Mouse (Mus musculus) embryonic facial prominence, embryonic 11.5 days (tissue): ENCODE measurements around the gene Suco. TPM values are rescaled to one million over a fixed set of nuclear protein-coding genes. Genes with fewer than 3 reads are reported as not detected.
A peak's percentile ranks its signal among the peaks of the same experiment; 100 is the strongest.

Experiments used
- ATAC-seq: fragments of 200-750 bp; cut with Nextera tagmentation; replicated peaks from 2 replicates; pipeline ENCODE4 v1.8.0; 2017; ENCODE audit warnings: low read depth; ENCODE audit not compliant: insufficient number of reproducible peaks, low FRiP score, low TSS enrichment
- DNase-seq: peaks from one replicate; pipeline ENCODE4 v3.0.0-alpha.2; 2015; ENCODE audit warnings: low spot score
- H3K27ac ChIP-seq: fragments of 300-500 bp; sonication (generic); replicated peaks from 2 replicates; pipeline ENCODE4 v1.5.1; 2014; ENCODE audit warnings: mild to moderate bottlenecking, low read depth, low read length, control low read depth
- H3K27me3 ChIP-seq: fragments of 300-500 bp; sonication (generic); 2 replicates; pipeline ENCODE4 v1.6.1; 2014; ENCODE audit warnings: mild to moderate bottlenecking, low read length, moderate library complexity, mixed read lengths; ENCODE audit not compliant: control insufficient read depth, insufficient read depth
- H3K36me3 ChIP-seq: fragments of 300-500 bp; sonication (generic); replicated peaks from 2 replicates; pipeline ENCODE4 v1.6.1; 2014; ENCODE audit warnings: low read depth, mild to moderate bottlenecking, low read length, moderate library complexity, mixed read lengths; ENCODE audit not compliant: control insufficient read depth, insufficient read depth
- H3K4me1 ChIP-seq: fragments of 300-500 bp; sonication (generic); 2 replicates; pipeline ENCODE4 v1.6.1; 2014; ENCODE audit warnings: low read length, mixed read lengths; ENCODE audit not compliant: control insufficient read depth, insufficient read depth
- H3K4me2 ChIP-seq: fragments of 300-500 bp; sonication (generic); 2 replicates; pipeline ENCODE4 v1.6.1; 2014; ENCODE audit warnings: low read depth, mild to moderate bottlenecking, control low read depth, low read length, moderate library complexity
- H3K4me3 ChIP-seq: fragments of 300-500 bp; sonication (generic); 2 replicates; pipeline ENCODE4 v1.5.1; 2014; ENCODE audit warnings: low read depth, low read length, control low read depth
- H3K9ac ChIP-seq: fragments of 300-500 bp; sonication (generic); replicated peaks from 2 replicates; pipeline ENCODE4 v1.6.1; 2014; ENCODE audit warnings: mild to moderate bottlenecking, control low read depth, low read length
- H3K9me3 ChIP-seq: fragments of 300-500 bp; sonication (generic); replicated peaks from 2 replicates; pipeline ENCODE4 v1.6.1; 2016; ENCODE audit warnings: mild to moderate bottlenecking, low read length, inconsistent platforms, mixed read lengths; ENCODE audit not compliant: control insufficient read depth
- WGBS: fragments of 180-500 bp; shearing (Covaris S2); extraction: QIAGEN DNeasy Blood & Tissue Kit; methylation state at CpG from one replicate; pipeline ENCODE4 v1.1.7; 2014; 5-methylcytosine and 5-hydroxymethylcytosine counted together
- polyA plus RNA-seq: library from polyadenylated mRNA; unstranded; fragments of >200 nt; fragmentation: Nextera tagmentation; extraction: Ambion mirVana; gene quantifications from 2 replicates; pipeline ENCODE4 v1.2.1, GENCODE M21; 2014

Suco gene
- polyA plus RNA-seq, result 30.3 and 30.5 TPM in 2 replicates

DNA sequence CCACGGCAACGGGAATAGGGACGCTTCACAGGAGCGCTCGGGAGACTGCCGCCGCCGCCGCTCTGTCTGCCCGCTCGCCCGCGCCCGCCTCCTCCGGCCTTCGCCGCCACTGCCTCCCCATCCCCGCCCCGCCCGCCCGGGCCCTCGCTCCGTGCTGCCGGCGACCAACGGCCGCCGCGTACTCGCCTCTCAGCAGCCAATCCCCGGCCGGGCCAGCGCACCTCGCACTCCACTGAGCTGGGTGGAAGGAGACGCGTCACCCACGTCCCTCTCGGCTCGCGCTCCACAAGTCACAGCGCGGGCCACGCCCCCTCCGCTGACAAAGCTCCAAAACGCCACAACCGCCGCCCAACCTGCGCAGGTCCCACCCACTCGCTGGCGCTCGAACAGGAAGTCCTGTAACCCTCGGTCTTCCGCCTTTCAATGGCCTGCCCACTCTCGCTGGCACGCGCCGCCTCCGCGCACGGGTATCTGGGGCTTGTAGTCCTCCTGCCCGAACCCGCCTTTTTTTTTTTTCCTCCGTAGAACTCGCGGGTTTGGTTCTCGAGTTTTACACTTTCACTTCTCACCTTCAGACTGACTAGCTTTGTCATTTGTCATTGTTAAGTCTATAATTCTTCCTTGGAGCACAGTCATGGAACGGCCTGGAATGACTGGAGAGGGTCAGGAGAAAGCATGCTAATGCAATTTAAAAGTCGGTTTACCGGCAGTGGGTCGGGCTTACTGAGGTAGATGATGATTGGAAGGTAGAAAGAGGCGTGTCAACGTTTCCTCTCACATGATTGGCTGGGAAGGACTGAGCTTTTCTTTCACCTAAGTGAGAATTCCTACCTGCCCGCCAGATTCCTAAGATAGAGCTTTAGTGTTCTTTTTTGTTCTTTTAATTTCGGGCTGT, at the start of gene Suco:
TSS of gene Suco (minus strand) at position 130 of the 895 bp plus-strand sequence.
- Histone ChIP-seq H3K27me3 (no peaks in the 10 kb centered on the region), H3K9me3 (no peaks in the 10 kb centered on the region), H3K4me3 (peak within 1 kb of the TSS; percentile 85), H3K4me1 (no peaks in the 10 kb centered on the region), H3K4me2 (peak within 1 kb of the TSS; percentile 65), H3K36me3 (no peaks in the 10 kb centered on the region), H3K9ac (peak within 1 kb of the TSS; percentile 94), H3K27ac (peak within 1 kb of the TSS; percentile 96)
- under 1% methylated on average over 71 of the region's 74 CpGs for WGBS
- ATAC-seq (peak; percentile 99), DNase-seq (peak; percentile 100)

DNA sequence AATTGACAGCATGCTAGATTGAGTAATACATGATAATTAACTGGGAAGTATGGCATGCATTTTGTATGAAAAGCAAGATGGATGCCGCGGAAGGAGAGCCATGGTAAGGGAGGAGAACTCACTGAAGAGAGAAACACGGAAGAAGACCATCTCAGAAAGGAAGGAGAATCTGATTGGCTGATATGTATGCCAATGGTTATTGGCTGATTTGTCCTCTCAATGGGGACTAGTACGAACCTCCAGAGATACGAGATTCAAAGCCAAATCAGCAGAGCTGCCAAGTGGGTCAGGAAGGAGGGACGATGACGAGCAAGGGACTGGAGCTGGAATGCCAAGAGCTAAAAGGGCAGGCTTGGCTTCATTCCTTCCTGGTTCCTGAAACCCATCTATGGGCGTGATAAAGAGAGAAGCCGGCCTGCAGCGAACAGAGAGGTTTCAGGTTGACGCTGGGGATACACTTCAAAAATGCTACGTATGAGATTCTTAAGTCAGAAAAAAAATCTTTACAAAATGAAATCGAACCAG, 48.9 kb upstream of the Suco start:
- Histone ChIP-seq H3K27ac (no peak overlapping the region), H3K27me3 (no peaks in the 10 kb centered on the region), H3K4me1 (no peaks in the 10 kb centered on the region), H3K4me3 (no peak overlapping the region), H3K4me2 (no peak overlapping the region), H3K9me3 (no peaks in the 10 kb centered on the region), H3K36me3 (no peaks in the 10 kb centered on the region), H3K9ac (no peak overlapping the region)
- ATAC-seq (no peak), DNase-seq (no peak)
- WGBS, result 84% methylated on average over 13 of the region's 13 CpGs

DNA sequence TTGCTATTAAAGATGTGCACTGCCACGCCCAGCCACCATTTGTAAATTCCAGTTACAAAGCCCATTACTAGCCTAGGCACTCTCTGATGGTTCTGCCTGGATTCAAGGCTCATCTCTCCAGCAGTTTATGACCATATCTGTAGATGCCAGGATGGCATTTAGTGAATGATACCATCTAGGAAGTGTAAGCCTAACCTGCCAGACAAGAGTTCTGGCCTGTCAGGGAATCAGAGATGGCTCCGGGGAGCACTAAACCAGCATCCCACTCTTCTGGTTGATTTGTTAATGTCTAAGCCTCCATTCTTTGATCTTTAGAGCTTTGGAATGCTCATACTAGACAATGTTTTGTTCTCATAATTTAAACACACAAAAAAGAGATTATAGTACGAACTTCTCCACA, 47.8 kb upstream of the Suco start:
- ATAC-seq (no peak), DNase-seq (no peak)
- no peak overlapping the region for H3K27ac ChIP-seq
- H3K9me3 ChIP-seq, result no peaks in the 10 kb centered on the region
- H3K4me3 ChIP-seq, result no peak overlapping the region
- H3K9ac ChIP-seq, result no peak overlapping the region
- H3K4me1 ChIP-seq, result no peaks in the 10 kb centered on the region
- H3K36me3 ChIP-seq, result no peaks in the 10 kb centered on the region
- no peaks in the 10 kb centered on the region for H3K27me3 ChIP-seq
- 76% methylated on average over 3 of the region's 3 CpGs for WGBS
- no peak overlapping the region for H3K4me2 ChIP-seq

GRCm38 (mm10) chr1:161921928-161922327, 45.4 kb upstream of the Suco start:
- Histone ChIP-seq H3K4me1 (no peaks in the 10 kb centered on the region), H3K4me3 (no peak overlapping the region), H3K9ac (no peak overlapping the region), H3K27me3 (no peaks in the 10 kb centered on the region), H3K36me3 (no peaks in the 10 kb centered on the region), H3K4me2 (no peak overlapping the region), H3K9me3 (no peaks in the 10 kb centered on the region), H3K27ac (no peak overlapping the region)
- ATAC-seq (no peak), DNase-seq (no peak)
- 82% methylated on average over 6 of the region's 6 CpGs for WGBS

GRCm38 (mm10) chr1:161920475-161921454, 44.3 kb upstream of the Suco start:
- no peak for DNase-seq
- no peak overlapping the region for H3K4me3 ChIP-seq
- WGBS, result 79% methylated on average over 9 of the region's 9 CpGs
- no peaks in the 10 kb centered on the region for H3K9me3 ChIP-seq
- no peaks in the 10 kb centered on the region for H3K4me1 ChIP-seq
- no peak for ATAC-seq
- H3K36me3 ChIP-seq, result no peaks in the 10 kb centered on the region
- no peaks in the 10 kb centered on the region for H3K27me3 ChIP-seq
- no peak overlapping the region for H3K27ac ChIP-seq
- H3K4me2 ChIP-seq, result no peak overlapping the region
- no peak overlapping the region for H3K9ac ChIP-seq

DNA sequence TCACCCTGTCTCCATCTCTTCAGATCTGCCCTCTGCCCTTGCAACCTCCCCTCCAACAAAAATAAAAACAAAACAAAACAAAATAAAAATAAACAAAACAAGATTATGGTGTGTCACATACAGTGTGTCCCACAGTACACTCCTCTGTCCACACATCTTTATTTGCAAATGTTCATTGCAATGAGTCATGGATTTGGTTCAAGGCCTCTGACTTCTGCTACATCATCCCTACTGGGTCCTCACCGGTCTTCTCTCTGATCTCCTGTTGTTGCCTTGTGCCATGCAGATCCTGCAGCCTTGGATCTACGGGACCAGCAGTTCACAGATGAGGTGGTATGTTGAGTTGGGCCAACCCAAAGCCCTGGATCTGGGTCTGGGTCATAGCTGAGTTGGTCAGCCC, 43.1 kb upstream of the Suco start:
- no peaks in the 10 kb centered on the region for H3K36me3 ChIP-seq
- H3K4me2 ChIP-seq, result no peak overlapping the region
- no peak overlapping the region for H3K4me3 ChIP-seq
- no peaks in the 10 kb centered on the region for H3K4me1 ChIP-seq
- 94% methylated on average over 2 of the region's 2 CpGs for WGBS
- H3K27me3 ChIP-seq, result no peaks in the 10 kb centered on the region
- DNase-seq, result no peak
- no peak for ATAC-seq
- no peak overlapping the region for H3K9ac ChIP-seq
- H3K27ac ChIP-seq, result no peak overlapping the region
- no peaks in the 10 kb centered on the region for H3K9me3 ChIP-seq

DNA sequence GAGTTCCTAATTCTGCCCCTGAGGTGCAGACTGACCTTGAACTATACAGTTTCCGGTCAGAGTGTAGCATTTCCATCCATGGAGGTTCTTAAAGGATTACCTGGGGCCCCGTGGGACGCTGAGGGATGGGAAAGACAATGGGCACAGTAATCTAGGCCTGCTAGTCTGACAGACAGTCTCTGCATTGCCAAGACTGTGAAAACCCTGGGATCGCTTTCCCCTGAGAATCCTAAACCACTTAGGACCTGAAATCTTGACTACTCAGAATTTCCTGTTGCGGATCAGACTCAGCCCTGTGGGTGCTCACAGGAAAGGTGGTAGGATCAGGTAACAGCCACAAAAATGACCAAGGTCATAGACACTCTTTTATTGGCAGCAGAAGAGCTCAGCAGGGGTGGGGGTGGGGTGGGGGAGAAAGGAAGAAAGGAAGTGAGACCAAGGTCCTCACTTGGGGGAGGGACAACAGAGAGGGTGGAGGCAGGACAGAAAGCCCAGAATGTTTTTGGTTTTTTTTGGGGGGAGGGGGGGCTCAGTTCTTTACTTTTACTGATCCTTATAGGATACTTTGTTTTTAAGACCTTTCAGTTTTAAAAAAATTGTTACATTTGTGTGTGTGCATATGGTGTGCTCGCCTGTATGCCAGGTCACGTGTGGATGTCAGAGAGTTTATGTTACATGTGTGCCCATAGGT, 42.3 kb upstream of the Suco start:
- H3K9ac ChIP-seq, result no peak overlapping the region
- ATAC-seq, result 0 out of 2 replicates have a peak, but pooled peaks have one; percentile 29

More for the DNA sequence above, 42.3 kb upstream of the Suco start:
- Histone ChIP-seq H3K4me2 (no peak overlapping the region), H3K4me1 (no peaks in the 10 kb centered on the region), H3K27me3 (no peaks in the 10 kb centered on the region), H3K27ac (no peak overlapping the region), H3K9me3 (no peaks in the 10 kb centered on the region), H3K4me3 (no peak overlapping the region), H3K36me3 (no peaks in the 10 kb centered on the region)
- peak; percentile 52 for DNase-seq
- WGBS, result 37% methylated on average over 7 of the region's 7 CpGs
